4 mouse cellular contexts compared by ENCODE assay signal in genomic region chr4:87789446-87789845, GRCm38 (mm10).
DNase-seq lines count a peak whose midpoint lies in the region.

No protein-coding gene starts in this region.

- DNase-seq in heart, adult 11 months, result peak; percentile 61
- no peak for DNase-seq in heart, postnatal 10 days
- peak; percentile 51 for DNase-seq in fat pad, adult 2 months (ENCODE audit: extremely low read depth, low read depth, low spot score)
- DNase-seq in kidney, adult 18-20 months, result no peak

- intact Hi-C loops in heart, postnatal 10 days (cut with DNase I), result loop anchor here (2.0 to 10.0 kb wide), 4 partner anchors 422 to 855 kb away; partner anchors contain the start of gene Ifna13

Comparison
In these comparisons a context has a peak if more than half of its experiments do, and no peak if none do; other contexts are left out.
1. DNase-seq: peak in heart, adult 11 months (single experiment) and fat pad, adult 2 months (single experiment); none in heart, postnatal 10 days (0 of 2) and kidney, adult 18-20 months (single experiment).